19 mouse cellular contexts compared by ENCODE assay signal in the genomic region with DNA sequence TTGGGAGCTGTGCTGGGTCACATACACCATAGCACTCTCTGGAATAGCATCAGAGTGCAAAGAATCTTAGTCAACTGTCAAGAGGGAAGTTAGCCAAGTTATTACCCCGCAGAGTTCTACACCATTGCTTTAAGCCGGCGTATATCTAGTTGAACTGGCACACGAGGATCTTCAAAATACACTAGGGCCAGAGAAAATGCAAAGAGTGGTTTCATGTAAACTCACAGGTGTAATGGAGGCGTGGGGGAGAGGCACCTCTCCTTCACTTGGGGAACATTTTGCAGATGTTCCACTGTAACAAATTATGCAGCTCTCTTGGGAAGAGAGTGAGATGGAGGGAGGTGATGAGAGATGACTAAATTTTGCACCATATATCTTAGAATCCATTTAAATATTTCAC.
DNase-seq lines count a peak whose midpoint lies in the region; ATAC-seq lines count a peak whose summit lies in the region.
"Had no signal": no experiment of that assay in that cellular context is flagged by ENCODE, and none has a peak within 500 bp of the region (broad histone marks: within the 10 kb centered on the region; RNA-seq: fewer than 3 reads in every experiment).

No protein-coding gene starts in this region.

- peak; percentile 39 for ATAC-seq in frontal cortex, adult (ENCODE audit: low TSS enrichment)
- ATAC-seq: activated CD4-positive, CD25-positive, alpha-beta regulatory T cell, adult 4 months; CD4-positive, CD25-positive, alpha-beta regulatory T cell, adult 4 months; Patski had no signal

- DNase-seq in frontal cortex, postnatal 36 days (ENCODE audit: low spot score in 2 of 2): no peak
- peak; percentile 79 for DNase-seq in brain, adult 2 months (ENCODE audit: low read depth, low spot score)
- peak; percentile 71 for DNase-seq in telencephalon, adult 2 months (ENCODE audit: low read depth, low spot score)
- no peak for DNase-seq in kidney, postnatal 4 days
- DNase-seq in lung, postnatal 36 days: no peak
- DNase-seq: adrenal gland, adult 2 months; adrenal gland, adult 8-10 months; adrenal gland, postnatal 10 days; adrenal gland, postnatal 14 days; adrenal gland, postnatal 25 days; adrenal gland, postnatal 36 days; B cell, adult 2 months; cerebellum, adult 11 months; cerebellum, adult 11-12 months; cerebellum, adult 18-20 months had no signal

Comparison
In these comparisons a context has a peak if more than half of its experiments do, and no peak if none do; other contexts are left out.
1. DNase-seq: peak in brain, adult 2 months (single experiment) and telencephalon, adult 2 months (single experiment); none in frontal cortex, postnatal 36 days (0 of 2), kidney, postnatal 4 days (0 of 2) and lung, postnatal 36 days (single experiment).